In the genomic region with DNA sequence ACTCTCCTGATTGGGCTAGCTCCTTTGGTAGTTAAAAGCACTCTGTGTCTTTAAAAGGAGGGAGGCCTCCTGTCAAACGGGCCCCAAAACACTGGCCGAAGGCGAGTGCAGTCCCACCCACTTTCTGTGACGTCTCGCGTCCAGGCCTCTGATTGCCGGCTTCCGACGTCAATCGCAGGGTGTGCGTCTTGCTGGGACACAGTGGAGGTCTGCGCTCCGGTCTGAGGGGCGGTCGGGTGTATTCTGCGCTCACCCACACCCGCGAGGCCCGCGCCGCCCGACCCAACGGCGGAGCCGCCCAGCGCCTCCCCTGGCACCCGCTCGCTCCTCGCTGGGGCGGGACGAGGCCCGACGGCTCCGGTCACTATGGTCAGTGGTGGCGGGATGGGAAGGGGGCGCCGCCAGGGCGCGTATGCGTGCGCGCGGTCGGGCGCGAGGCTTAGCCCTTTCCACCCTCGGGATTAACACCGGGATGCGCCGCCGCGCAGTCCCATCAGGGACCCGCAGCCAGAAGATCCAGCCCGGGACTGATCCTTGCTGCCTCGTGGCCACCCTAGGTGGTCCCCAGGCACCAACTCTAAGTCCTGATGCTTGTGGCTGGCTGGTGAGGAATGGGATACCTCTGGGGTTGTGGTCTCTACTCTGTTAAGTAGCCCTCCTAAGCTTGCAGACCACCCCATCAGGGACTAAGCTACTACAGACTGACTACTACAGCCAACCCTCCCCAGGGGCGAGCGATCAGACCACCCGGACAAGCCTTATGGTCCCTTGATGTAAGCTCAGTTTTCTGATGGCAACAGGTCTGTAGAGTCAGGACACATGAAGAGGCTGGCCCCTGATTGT, we compare ENCODE assay signal across 8 mouse cellular contexts. TPM values are rescaled to one million over a fixed set of nuclear protein-coding genes. Genes with fewer than 3 reads are reported as not detected.
DNase-seq lines count a peak whose midpoint lies in the region; ATAC-seq and TF ChIP-seq lines count a peak whose summit lies in the region.

Gene Otub2, plus strand, starts transcription at position 178 of the 843 bp plus-strand sequence.

- ATAC-seq in heart, embryonic 12.5 days (ENCODE audit: insufficient number of reproducible peaks, low FRiP score): peak; percentile 97
- ATAC-seq in kidney, postnatal 0 days (replicated peaks; ENCODE audit: low FRiP score, low read depth): peak; percentile 98
- peak; percentile 91 for ATAC-seq in liver, embryonic 11.5 days (replicated peaks; ENCODE audit: low FRiP score)
- ATAC-seq in stomach, embryonic 14.5 days (ENCODE audit: insufficient number of reproducible peaks, insufficient read depth, low FRiP score, low read depth): peak; percentile 98

- no peaks in the 10 kb centered on the region for H3K27me3 ChIP-seq in C2C12 (ENCODE audit: control insufficient read depth, insufficient read depth, insufficient read length)
- H3K27me3 ChIP-seq in erythroblast, embryonic 14.5 days (ENCODE audit: control insufficient read depth): peaks cover 3% of the 10 kb centered on the region
- H3K27me3 ChIP-seq in heart, embryonic 12.5 days (replicated peaks): no peaks in the 10 kb centered on the region
- no peaks in the 10 kb centered on the region for H3K27me3 ChIP-seq in kidney, postnatal 0 days (ENCODE audit: insufficient read depth, low read length)
- no peaks in the 10 kb centered on the region for H3K27me3 ChIP-seq in liver, embryonic 11.5 days (replicated peaks; ENCODE audit: control insufficient read depth, insufficient read depth, low read length)
- H3K27me3 ChIP-seq in stomach, embryonic 14.5 days (ENCODE audit: control insufficient read depth, insufficient read depth, low read length): no peaks in the 10 kb centered on the region

- TF ChIP-seq POLR2A in brain, embryonic 14.5 days (IDR thresholded peaks at IDR 0.05; ENCODE audit: borderline replicate concordance, extremely low read depth, insufficient read depth, insufficient read length, poor library complexity, severe bottlenecking): peak; percentile 63

- under 1% methylated on average over 57 of the region's 58 CpGs for whole genome bisulfite sequencing in heart, embryonic 12.5 days
- WGBS in kidney, postnatal 0 days: under 1% methylated on average over 57 of the region's 58 CpGs
- 2% methylated on average over 53 of the region's 58 CpGs for WGBS in liver, embryonic 11.5 days
- under 1% methylated on average over 58 of the region's 58 CpGs for WGBS in stomach, embryonic 14.5 days

- no peaks in the 10 kb centered on the region for H3K36me3 ChIP-seq in C2C12 (ENCODE audit: control insufficient read depth, insufficient read depth)
- H3K36me3 ChIP-seq in erythroblast, embryonic 14.5 days (ENCODE audit: control insufficient read depth): peaks cover 35% of the 10 kb centered on the region
- H3K36me3 ChIP-seq in heart, embryonic 12.5 days: no peaks in the 10 kb centered on the region
- no peaks in the 10 kb centered on the region for H3K36me3 ChIP-seq in kidney, postnatal 0 days (ENCODE audit: insufficient read depth, low read length)
- no peaks in the 10 kb centered on the region for H3K36me3 ChIP-seq in liver, embryonic 11.5 days (ENCODE audit: control insufficient read depth, insufficient read depth, low read length)
- H3K36me3 ChIP-seq in stomach, embryonic 14.5 days (ENCODE audit: control insufficient read depth, insufficient read depth, low read length): no peaks in the 10 kb centered on the region

- H3K27ac ChIP-seq in heart, embryonic 12.5 days (ENCODE audit: poor library complexity, severe bottlenecking): peak within 1 kb of the TSS; percentile 78
- no peak within 1 kb of the TSS for H3K27ac ChIP-seq in kidney, postnatal 0 days
- H3K27ac ChIP-seq in liver, embryonic 11.5 days (ENCODE audit: low read depth, low read length): peak within 1 kb of the TSS; percentile 72
- no peak within 1 kb of the TSS for H3K27ac ChIP-seq in stomach, embryonic 14.5 days (ENCODE audit: low read length)

- H3K79me3 ChIP-seq in C2C12 (ENCODE audit: low read depth): no peaks in the 10 kb centered on the region

- H3K4me1 ChIP-seq in erythroblast, embryonic 14.5 days (ENCODE audit: control insufficient read depth): peaks cover 73% of the 10 kb centered on the region
- H3K4me1 ChIP-seq in heart, embryonic 12.5 days (replicated peaks): peaks cover 46% of the 10 kb centered on the region
- H3K4me1 ChIP-seq in kidney, postnatal 0 days (replicated peaks; ENCODE audit: insufficient read depth, low read length): 0 out of 2 replicates have a peak, but pooled peaks cover 5% of the 10 kb centered on the region
- peaks cover 33% of the 10 kb centered on the region for H3K4me1 ChIP-seq in liver, embryonic 11.5 days (replicated peaks; ENCODE audit: control insufficient read depth, insufficient read depth, low read length)
- H3K4me1 ChIP-seq in stomach, embryonic 14.5 days (ENCODE audit: control insufficient read depth, insufficient read depth, low read length): no peaks in the 10 kb centered on the region

- peak; percentile 11 for TF ChIP-seq CTCF in C2C12 (IDR thresholded peaks at IDR 0.05; ENCODE audit: control insufficient read depth, insufficient read depth, insufficient read length)
- no peak for TF ChIP-seq CTCF in brain, embryonic 14.5 days (IDR thresholded peaks at IDR 0.05; ENCODE audit: borderline replicate concordance, extremely low read depth, insufficient read depth, insufficient read length)
- TF ChIP-seq CTCF in kidney, postnatal 0 days (IDR thresholded peaks at IDR 0.05; ENCODE audit: low read depth): peak; percentile 7; the same call in 1 of the 2 replicates

- DNase-seq in brain, embryonic 14.5 days (ENCODE audit: low read depth): peak; percentile 99
- peak; percentile 98 for DNase-seq in kidney, postnatal 0 days (ENCODE audit: low spot score)
- peak; percentile 87 for DNase-seq in liver, embryonic 11.5 days (ENCODE audit: low spot score)
- DNase-seq in naive thymus-derived CD4-positive, alpha-beta T cell, adult 2 months (ENCODE audit: low read depth): peak; percentile 70

- peak within 1 kb of the TSS; percentile 78 for H3ac ChIP-seq in C2C12 (ENCODE audit: control insufficient read depth, insufficient read length, low read depth)

- H3K9ac ChIP-seq in heart, embryonic 12.5 days: peak within 1 kb of the TSS; percentile 90
- peak within 1 kb of the TSS; percentile 74 for H3K9ac ChIP-seq in kidney, postnatal 0 days (ENCODE audit: low read depth, low read length)
- H3K9ac ChIP-seq in liver, embryonic 11.5 days (ENCODE audit: low read depth, low read length): peak within 1 kb of the TSS; percentile 91
- peak within 1 kb of the TSS; percentile 67 for H3K9ac ChIP-seq in stomach, embryonic 14.5 days (replicated peaks; ENCODE audit: low read depth, low read length)

- no peaks in the 10 kb centered on the region for H3K9me3 ChIP-seq in erythroblast, embryonic 14.5 days (ENCODE audit: control insufficient read depth, low read length)
- no peaks in the 10 kb centered on the region for H3K9me3 ChIP-seq in heart, embryonic 12.5 days (replicated peaks)
- H3K9me3 ChIP-seq in kidney, postnatal 0 days (replicated peaks; ENCODE audit: low read length): no peaks in the 10 kb centered on the region
- no peaks in the 10 kb centered on the region for H3K9me3 ChIP-seq in liver, embryonic 11.5 days (ENCODE audit: control insufficient read depth, low read length)
- H3K9me3 ChIP-seq in stomach, embryonic 14.5 days (ENCODE audit: control insufficient read depth, low read depth, low read length): no peaks in the 10 kb centered on the region

- peak within 1 kb of the TSS; percentile 37 for H3K4me3 ChIP-seq in C2C12 (ENCODE audit: insufficient read depth, poor library complexity, severe bottlenecking)
- peak within 1 kb of the TSS; percentile 79 for H3K4me3 ChIP-seq in erythroblast, embryonic 14.5 days (replicated peaks)
- H3K4me3 ChIP-seq in heart, embryonic 12.5 days: peak within 1 kb of the TSS; percentile 77
- peak within 1 kb of the TSS; percentile 66 for H3K4me3 ChIP-seq in kidney, postnatal 0 days (replicated peaks; ENCODE audit: low read depth, low read length)
- peak within 1 kb of the TSS; percentile 88 for H3K4me3 ChIP-seq in liver, embryonic 11.5 days (ENCODE audit: low read depth, low read length)
- peak within 1 kb of the TSS; percentile 61 for H3K4me3 ChIP-seq in stomach, embryonic 14.5 days (ENCODE audit: low read depth, low read length)

- no peaks in the 10 kb centered on the region for H3K79me2 ChIP-seq in C2C12 (ENCODE audit: control insufficient read depth, insufficient read depth)

- H3K4me2 ChIP-seq in heart, embryonic 12.5 days: peak within 1 kb of the TSS; percentile 82
- H3K4me2 ChIP-seq in kidney, postnatal 0 days (ENCODE audit: low read length): peak within 1 kb of the TSS; percentile 85
- H3K4me2 ChIP-seq in liver, embryonic 11.5 days: peak within 1 kb of the TSS; percentile 92
- peak within 1 kb of the TSS; percentile 61 for H3K4me2 ChIP-seq in stomach, embryonic 14.5 days (replicated peaks; ENCODE audit: low read depth, low read length)

TF ChIP-seq in C2C12, 6 proteins besides CTCF, POLR2A, EP300 and RAD21:
- TF ChIP-seq MYOD1 (IDR thresholded peaks at IDR 0.05; ENCODE audit: control insufficient read depth, insufficient read length, low read depth) (no peak), USF1 (IDR thresholded peaks at IDR 0.05; ENCODE audit: low read depth) (no peak), FOSL1 (IDR thresholded peaks at IDR 0.05; ENCODE audit: insufficient read depth, low read length, poor library complexity, severe bottlenecking) (no peak), CEBPB (IDR thresholded peaks at IDR 0.05; ENCODE audit: low read depth) (no peak), MYOG (IDR thresholded peaks at IDR 0.05; ENCODE audit: control insufficient read depth, extremely low read depth, insufficient read length) (no peak), MAX (IDR thresholded peaks at IDR 0.05) (no peak)

RNA-seq across cellular contexts. Expression of gene Otub2, which starts in this region (rescaled TPM):
- polyA plus RNA-seq in C2C12 (2012; fragmentation: generic; extraction: Trizol): 4.5 TPM
- polyA plus RNA-seq in brain, embryonic 14.5 days (2012; rRNA removed): 17.7 and 18.0 TPM in 2 replicates
- polyA plus RNA-seq in erythroblast, embryonic 14.5 days (2012): 1.5 and 1.9 TPM in 2 replicates
- 17.7 and 18.4 TPM in 2 replicates for polyA plus RNA-seq in heart, embryonic 12.5 days (2016; fragmentation: Nextera tagmentation; extraction: Ambion mirVana)
- polyA plus RNA-seq in kidney, postnatal 0 days (2015; fragmentation: Nextera tagmentation; extraction: Ambion mirVana): 5.6 TPM in 2 replicates
- polyA plus RNA-seq in liver, embryonic 11.5 days (2014; fragmentation: Nextera tagmentation; extraction: Ambion mirVana): 15.9 and 20.2 TPM in 2 replicates
- polyA plus RNA-seq in stomach, embryonic 14.5 days (2014; fragmentation: Nextera tagmentation; extraction: Ambion mirVana): 6.5 and 7.2 TPM in 2 replicates

Comparison
In these comparisons a context has a peak if more than half of its experiments do, and no peak if none do; other contexts are left out.
1. H3K4me3 ChIP-seq: peak in every context shown above with its lines; median percentile 88 in liver, embryonic 11.5 days; 79 in erythroblast, embryonic 14.5 days; 77 in heart, embryonic 12.5 days; 66 in kidney, postnatal 0 days; 61 in stomach, embryonic 14.5 days; 37 in C2C12.
2. H3K27ac ChIP-seq: peak in heart, embryonic 12.5 days (single experiment) and liver, embryonic 11.5 days (single experiment); none in kidney, postnatal 0 days (single experiment) and stomach, embryonic 14.5 days (single experiment).
3. Peak in every context shown above with its lines, with median percentiles within 50 percentile points of each other: DNase-seq, ATAC-seq, H3K4me2 ChIP-seq and H3K9ac ChIP-seq.